ENCODE assay signal across 8 mouse cellular contexts in the genomic region with DNA sequence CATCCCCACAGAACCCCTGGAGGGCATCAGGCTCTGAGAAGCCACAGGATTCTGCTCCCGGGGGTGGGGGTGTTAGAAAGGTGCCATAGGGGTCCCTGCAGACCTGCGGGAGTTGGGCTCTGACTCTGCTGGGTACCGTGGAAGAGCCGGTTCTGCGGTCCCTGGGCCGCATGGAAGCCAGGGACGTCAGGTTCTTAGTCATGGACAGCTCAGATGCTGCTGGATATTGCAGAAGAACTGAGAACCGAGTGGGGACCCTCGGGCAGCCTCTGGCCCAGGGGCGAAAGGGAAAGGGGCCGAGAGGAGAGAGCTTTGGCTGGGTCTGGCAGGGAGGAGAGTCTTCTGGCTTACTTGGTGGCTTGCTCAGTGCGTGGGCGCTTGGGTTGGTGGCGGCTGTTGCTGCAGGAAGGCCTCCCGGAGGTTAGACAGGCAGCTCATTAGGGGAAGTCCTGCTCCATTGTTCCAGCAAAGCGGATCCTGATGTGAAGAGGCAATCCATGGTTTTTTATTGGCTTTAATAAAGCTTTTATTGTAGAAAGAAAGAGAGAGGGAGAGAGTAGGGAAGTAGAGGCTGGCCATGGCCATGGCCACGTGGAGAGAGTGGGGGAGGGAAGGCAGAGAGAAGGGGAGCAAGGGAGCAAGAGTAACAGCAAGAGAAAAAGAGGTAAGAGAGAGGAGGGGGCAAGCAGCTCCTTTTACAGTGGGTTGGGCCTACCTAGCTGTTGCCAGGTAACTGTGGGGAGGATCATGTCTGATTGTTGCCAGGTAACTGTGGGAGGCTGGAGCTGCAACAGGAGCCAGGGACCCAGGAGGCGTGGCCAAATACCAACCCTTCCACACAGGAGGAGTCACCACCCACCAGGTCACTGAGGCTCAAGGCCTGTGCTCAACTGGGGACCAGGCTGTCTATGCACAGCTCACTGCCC.
DNase-seq lines count a peak whose midpoint lies in the region; ATAC-seq lines count a peak whose summit lies in the region.
"Had no signal": no experiment of that assay in that cellular context is flagged by ENCODE, and none has a peak within 500 bp of the region (broad histone marks: within the 10 kb centered on the region; RNA-seq: fewer than 3 reads in every experiment).

No protein-coding gene starts in this region.

- H3K4me1 ChIP-seq in neural tube, embryonic 15.5 days, result no peaks in the 10 kb centered on the region
- no peaks in the 10 kb centered on the region for H3K4me1 ChIP-seq in embryonic facial prominence, embryonic 12.5 days
- peaks cover 10% of the 10 kb centered on the region for H3K4me1 ChIP-seq in limb, embryonic 10.5 days
- H3K4me1 ChIP-seq: liver, embryonic 13.5 days had no signal

- no peak for ATAC-seq in neural tube, embryonic 15.5 days (ENCODE audit: low FRiP score)
- ATAC-seq in embryonic facial prominence, embryonic 12.5 days (ENCODE audit: insufficient number of reproducible peaks, insufficient read depth, low FRiP score, low TSS enrichment), result peak; percentile 91
- no peak for ATAC-seq in megakaryocyte, adult 5-6 weeks (ENCODE audit: poor library complexity, severe bottlenecking)

- H3K27ac ChIP-seq in neural tube, embryonic 15.5 days (replicated peaks), result no peak overlapping the region
- no peak overlapping the region; the same call in 1 of the 2 replicates for H3K27ac ChIP-seq in embryonic facial prominence, embryonic 12.5 days
- peak overlapping the region; percentile 72 for H3K27ac ChIP-seq in limb, embryonic 10.5 days
- H3K27ac ChIP-seq: liver, embryonic 13.5 days had no signal

- H3K4me3 ChIP-seq in neural tube, embryonic 15.5 days (replicated peaks), result no peak overlapping the region
- H3K4me3 ChIP-seq in embryonic facial prominence, embryonic 12.5 days, result peak overlapping the region; percentile 13; the same call in 1 of the 2 replicates
- H3K4me3 ChIP-seq in limb, embryonic 10.5 days, result peak overlapping the region; percentile 39
- H3K4me3 ChIP-seq: liver, embryonic 13.5 days had no signal

- DNase-seq in neural tube, embryonic 10.5 days (ENCODE audit: extremely low spot score, low spot score), result peak; percentile 15
- peak; percentile 53 for DNase-seq in limb, embryonic 10.5 days (ENCODE audit: low spot score)
- no peak for DNase-seq in thymus, postnatal 25 days
- DNase-seq in urinary bladder, adult 18-20 months (ENCODE audit: low spot score in 2 of 2), result no peak
- DNase-seq: liver, embryonic 13.5 days had no signal

- no peaks in the 10 kb centered on the region for H3K9me3 ChIP-seq in neural tube, embryonic 15.5 days (replicated peaks)
- H3K9me3 ChIP-seq in embryonic facial prominence, embryonic 12.5 days, result no peaks in the 10 kb centered on the region
- no peaks in the 10 kb centered on the region for H3K9me3 ChIP-seq in limb, embryonic 10.5 days (replicated peaks)
- H3K9me3 ChIP-seq: liver, embryonic 13.5 days had no signal

- H3K36me3 ChIP-seq in neural tube, embryonic 15.5 days, result no peaks in the 10 kb centered on the region
- no peaks in the 10 kb centered on the region for H3K36me3 ChIP-seq in embryonic facial prominence, embryonic 12.5 days
- no peaks in the 10 kb centered on the region for H3K36me3 ChIP-seq in limb, embryonic 10.5 days
- H3K36me3 ChIP-seq: liver, embryonic 13.5 days had no signal

- WGBS in neural tube, embryonic 15.5 days, result 13% methylated on average over 18 of the region's 18 CpGs
- 10% methylated on average over 18 of the region's 18 CpGs for whole genome bisulfite sequencing in embryonic facial prominence, embryonic 12.5 days
- WGBS in limb, embryonic 10.5 days, result 8% methylated on average over 18 of the region's 18 CpGs

- H3K9ac ChIP-seq in neural tube, embryonic 15.5 days (replicated peaks), result no peak overlapping the region
- no peak overlapping the region for H3K9ac ChIP-seq in embryonic facial prominence, embryonic 12.5 days
- H3K9ac ChIP-seq: liver, embryonic 13.5 days had no signal

- H3K27me3 ChIP-seq in neural tube, embryonic 15.5 days (replicated peaks), result no peaks in the 10 kb centered on the region
- no peaks in the 10 kb centered on the region for H3K27me3 ChIP-seq in embryonic facial prominence, embryonic 12.5 days
- H3K27me3 ChIP-seq in limb, embryonic 10.5 days (ENCODE audit: low read depth, poor library complexity, severe bottlenecking), result no peaks in the 10 kb centered on the region
- H3K27me3 ChIP-seq: liver, embryonic 13.5 days had no signal

- no peak overlapping the region for H3K4me2 ChIP-seq in neural tube, embryonic 15.5 days
- peak overlapping the region; percentile 40 for H3K4me2 ChIP-seq in embryonic facial prominence, embryonic 12.5 days (replicated peaks)
- H3K4me2 ChIP-seq: liver, embryonic 13.5 days had no signal

Comparison
In these comparisons a context has a peak if more than half of its experiments do, and no peak if none do; other contexts are left out.
1. DNase-seq: peak in neural tube, embryonic 10.5 days (single experiment) and limb, embryonic 10.5 days (single experiment); none in thymus, postnatal 25 days (single experiment) and urinary bladder, adult 18-20 months (0 of 2).